Mouse (Mus musculus): ENCODE results near the gene Plp1.

Gene Plp1

GRCm38 (mm10) chrX:136822371-136822770 is at the start of gene Plp1:
Plp1 (plus strand) TSS chrX:136822671.
- in situ Hi-C loops (cut with MboI; ENCODE audit: low sequenced_read_pairs) = no loop called here

- in situ Hi-C loops (cut with MboI; ENCODE audit: low sequenced_read_pairs) = no loop called here
These were observed 49.4 kb upstream of the Plp1 start for GRCm38 (mm10) chrX:136773035-136773434.

- in situ Hi-C loops (cut with MboI; ENCODE audit: low sequenced_read_pairs) = no loop called here
These were observed 44.4 kb upstream of the Plp1 start for GRCm38 (mm10) chrX:136778046-136778445.

GRCm38 (mm10) chrX:136779262-136779661 is 43.2 kb upstream of the Plp1 start:
- in situ Hi-C loops (cut with MboI; ENCODE audit: low sequenced_read_pairs) = no loop called here

- in situ Hi-C loops (cut with MboI; ENCODE audit: low sequenced_read_pairs) = no loop called here
These were observed 42.4 kb upstream of the Plp1 start, which contains the start of gene Glra4 for GRCm38 (mm10) chrX:136780041-136780440. Glra4 (minus strand) TSS chrX:136780141.

GRCm38 (mm10) chrX:136789446-136789845 is 33.0 kb upstream of the Plp1 start:
- in situ Hi-C loops (cut with MboI; ENCODE audit: low sequenced_read_pairs) = no loop called here

- in situ Hi-C loops (cut with MboI; ENCODE audit: low sequenced_read_pairs) = no loop called here
These were observed 25.2 kb upstream of the Plp1 start for GRCm38 (mm10) chrX:136797223-136797622.

GRCm38 (mm10) chrX:136819752-136820151 is 2.7 kb upstream of the Plp1 start:
- in situ Hi-C loops (cut with MboI; ENCODE audit: low sequenced_read_pairs) = no loop called here

GRCm38 (mm10) chrX:136820250-136820649 is 2.2 kb upstream of the Plp1 start:
- in situ Hi-C loops (cut with MboI; ENCODE audit: low sequenced_read_pairs) = no loop called here

GRCm38 (mm10) chrX:136825016-136825415 is 2.5 kb downstream of the Plp1 start:
- in situ Hi-C loops (cut with MboI; ENCODE audit: low sequenced_read_pairs) = no loop called here

- in situ Hi-C loops (cut with MboI; ENCODE audit: low sequenced_read_pairs) = no loop called here
These were observed 6.1 kb downstream of the Plp1 start for GRCm38 (mm10) chrX:136828610-136829009.

GRCm38 (mm10) chrX:136850300-136850699 is 27.8 kb downstream of the Plp1 start:
- in situ Hi-C loops (cut with MboI; ENCODE audit: low sequenced_read_pairs) = no loop called here

- in situ Hi-C loops (cut with MboI; ENCODE audit: low sequenced_read_pairs) = no loop called here
These were observed 45.9 kb downstream of the Plp1 start, which contains the start of gene Rab9b for GRCm38 (mm10) chrX:136868061-136869040. Rab9b (minus strand) TSS chrX:136868755.
